Mouse (Mus musculus) urinary bladder, postnatal 14 days (tissue): ENCODE data around the gene 6430571L13Rik.

ENCODE experiments used
- DNase-seq: peaks from one replicate; pipeline ENCODE4 v3.0.0; 2021; ENCODE audit warnings: low spot score

6430571L13Rik gene

GRCm38 (mm10) chr9:107307099-107307872, 33.1 kb upstream of the 6430571L13Rik start:
- DNase-seq, result no peak

- DNase-seq, result peak; percentile 92
Observed at GRCm38 (mm10) chr9:107307886-107308285, 32.5 kb upstream of the 6430571L13Rik start.

- no peak for DNase-seq
Observed at GRCm38 (mm10) chr9:107308346-107309000, 31.9 kb upstream of the 6430571L13Rik start.

- no peak for DNase-seq
Observed at GRCm38 (mm10) chr9:107309171-107309570, 31.2 kb upstream of the 6430571L13Rik start.

- DNase-seq, result no peak
Observed at GRCm38 (mm10) chr9:107309600-107309999, 30.8 kb upstream of the 6430571L13Rik start.

- DNase-seq, result peak; percentile 54
Observed at GRCm38 (mm10) chr9:107312811-107313584, 27.4 kb upstream of the 6430571L13Rik start.

GRCm38 (mm10) chr9:107313926-107314325, 26.5 kb upstream of the 6430571L13Rik start:
- DNase-seq, result no peak

- DNase-seq, result no peak
Observed at GRCm38 (mm10) chr9:107315791-107316190, 24.6 kb upstream of the 6430571L13Rik start.

GRCm38 (mm10) chr9:107322461-107323050, 17.8 kb upstream of the 6430571L13Rik start:
- no peak for DNase-seq

- peak; percentile 78 for DNase-seq
Observed at GRCm38 (mm10) chr9:107323558-107323957, 16.8 kb upstream of the 6430571L13Rik start.

GRCm38 (mm10) chr9:107324799-107325561, 15.4 kb upstream of the 6430571L13Rik start:
- DNase-seq, result no peak

- no peak for DNase-seq
Observed at GRCm38 (mm10) chr9:107325904-107326303, 14.5 kb upstream of the 6430571L13Rik start.

- DNase-seq, result no peak
Observed at GRCm38 (mm10) chr9:107327879-107328620, 12.4 kb upstream of the 6430571L13Rik start.

GRCm38 (mm10) chr9:107330791-107331190, 9.6 kb upstream of the 6430571L13Rik start:
- no peak for DNase-seq

GRCm38 (mm10) chr9:107333686-107334085, 6.7 kb upstream of the 6430571L13Rik start:
- no peak for DNase-seq

- DNase-seq, result no peak
Observed at GRCm38 (mm10) chr9:107334356-107334755, 6.0 kb upstream of the 6430571L13Rik start.

GRCm38 (mm10) chr9:107335046-107335445, 5.4 kb upstream of the 6430571L13Rik start:
- no peak for DNase-seq

GRCm38 (mm10) chr9:107335909-107336308, 4.5 kb upstream of the 6430571L13Rik start:
- peak; percentile 68 for DNase-seq

- no peak for DNase-seq
Observed at GRCm38 (mm10) chr9:107336386-107336785, 4.0 kb upstream of the 6430571L13Rik start.

- DNase-seq, result peak; percentile 82
Observed at GRCm38 (mm10) chr9:107338172-107338883, 2.1 kb upstream of the 6430571L13Rik start, which contains the start of gene Hemk1. Gene Hemk1 (minus strand): TSS chr9:107338350.
